Mouse (Mus musculus) midbrain, postnatal 0 days (tissue): ENCODE results near the gene Lrch1. TPM values are rescaled to one million over a fixed set of nuclear protein-coding genes. Genes with fewer than 3 reads are reported as not detected.
A peak's percentile ranks its signal among the peaks of the same experiment; 100 is the strongest.

ENCODE experiments used
- ATAC-seq: fragments of 200-750 bp; cut with Nextera tagmentation; 2 replicates; pipeline ENCODE4 v1.8.0; 2017; ENCODE audit warnings: moderate number of reproducible peaks, mild to moderate bottlenecking, moderate TSS enrichment, moderate library complexity; ENCODE audit not compliant: low FRiP score
- DNase-seq: peaks from one replicate; pipeline ENCODE4 v3.0.0-alpha.2; 2015; ENCODE audit warnings: low spot score
- H3K27ac ChIP-seq: fragments of 300-500 bp; sonication (generic); 2 replicates; pipeline ENCODE4 v1.5.1; 2014; ENCODE audit warnings: low read depth, mild to moderate bottlenecking, low read length, mixed read lengths
- H3K27me3 ChIP-seq: fragments of 300-500 bp; sonication (generic); 2 replicates; pipeline ENCODE4 v1.6.1; 2014; ENCODE audit warnings: low read length, control low read depth, mixed read lengths; ENCODE audit not compliant: insufficient read depth
- H3K36me3 ChIP-seq: fragments of 300-500 bp; sonication (generic); 2 replicates; pipeline ENCODE4 v1.6.1; 2014; ENCODE audit warnings: low read length, control low read depth, mixed read lengths; ENCODE audit not compliant: insufficient read depth
- H3K4me1 ChIP-seq: fragments of 300-500 bp; sonication (generic); 2 replicates; pipeline ENCODE4 v1.6.1; 2014; ENCODE audit warnings: mild to moderate bottlenecking, control low read depth, antibody characterized with exemption, low read length, mixed read lengths; ENCODE audit not compliant: insufficient read depth
- H3K4me2 ChIP-seq: fragments of 300-500 bp; sonication (generic); 2 replicates; pipeline ENCODE4 v1.6.1; 2014; ENCODE audit warnings: low read depth, mild to moderate bottlenecking, low read length, mixed read lengths; ENCODE audit not compliant: poor library complexity, severe bottlenecking
- H3K4me3 ChIP-seq: fragments of 300-500 bp; sonication (generic); 2 replicates; pipeline ENCODE4 v1.5.1; 2014; ENCODE audit warnings: low read depth, mild to moderate bottlenecking, low read length, moderate library complexity
- H3K9ac ChIP-seq: fragments of 300-500 bp; sonication (generic); replicated peaks from 2 replicates; pipeline ENCODE4 v1.6.1; 2014; ENCODE audit warnings: mild to moderate bottlenecking, low read length, moderate library complexity, mixed read lengths; ENCODE audit not compliant: poor library complexity, severe bottlenecking
- H3K9me3 ChIP-seq: fragments of 300-500 bp; sonication (generic); 2 replicates; pipeline ENCODE4 v1.6.1; 2016; ENCODE audit warnings: low read length, control low read depth
- CTCF ChIP-seq: IDR thresholded peaks from 2 replicates; pipeline ENCODE4 v1.5.1; 2016; ENCODE audit warnings: antibody characterized with exemption, mild to moderate bottlenecking
- WGBS: fragments of 180-500 bp; shearing (Covaris S2); extraction: QIAGEN DNeasy Blood & Tissue Kit; methylation state at CpG from one replicate; pipeline ENCODE4 v1.1.7; 2014; 5-methylcytosine and 5-hydroxymethylcytosine counted together
- polyA plus RNA-seq: library from polyadenylated mRNA; unstranded; fragments of >200 nt; fragmentation: Nextera tagmentation; extraction: Ambion mirVana; gene quantifications from 2 replicates; pipeline ENCODE4 v1.2.1, GENCODE M21; 2015
- total RNA-seq: library from RNA; depleted of rRNA; stranded (reverse); fragments of >200 nt; gene quantifications from 2 replicates; pipeline ENCODE4 v1.2.3, GENCODE M21; 2014

Gene Lrch1
- total and polyA plus RNA-seq, 2 experiments from 2014 or later: 15.7 to 21.7 TPM

DNA sequence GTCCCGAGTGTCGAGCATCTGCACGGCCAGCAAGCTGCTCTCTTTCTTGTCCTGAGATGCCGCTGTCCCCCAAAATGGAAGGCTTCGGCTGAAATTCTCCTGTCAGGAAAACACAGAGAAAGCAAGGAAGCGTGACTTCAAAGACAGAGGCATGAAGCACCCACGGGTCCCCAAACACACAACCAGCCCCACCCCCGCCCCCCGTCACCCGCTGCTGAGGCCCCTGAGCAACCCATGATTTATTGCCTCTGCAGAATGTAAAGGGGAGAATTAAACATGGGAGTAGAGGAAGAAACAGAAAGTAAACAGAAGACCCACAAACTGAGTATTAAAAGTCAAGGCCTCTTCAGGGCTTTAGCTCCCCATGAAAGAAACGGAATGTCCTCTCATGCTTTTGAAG, 136.1 kb downstream of the Lrch1 start:
- Histone ChIP-seq H3K27me3 (no peaks in the 10 kb centered on the region), H3K9ac (no peak overlapping the region), H3K4me1 (no peaks in the 10 kb centered on the region), H3K27ac (no peak overlapping the region), H3K9me3 (no peaks in the 10 kb centered on the region), H3K4me2 (no peak overlapping the region), H3K36me3 (peaks cover 26% of the 10 kb centered on the region), H3K4me3 (no peak overlapping the region)
- TF ChIP-seq CTCF: no peak
- 67% methylated on average over 11 of the region's 11 CpGs for WGBS
- ATAC-seq: no peak
- DNase-seq: no peak

DNA sequence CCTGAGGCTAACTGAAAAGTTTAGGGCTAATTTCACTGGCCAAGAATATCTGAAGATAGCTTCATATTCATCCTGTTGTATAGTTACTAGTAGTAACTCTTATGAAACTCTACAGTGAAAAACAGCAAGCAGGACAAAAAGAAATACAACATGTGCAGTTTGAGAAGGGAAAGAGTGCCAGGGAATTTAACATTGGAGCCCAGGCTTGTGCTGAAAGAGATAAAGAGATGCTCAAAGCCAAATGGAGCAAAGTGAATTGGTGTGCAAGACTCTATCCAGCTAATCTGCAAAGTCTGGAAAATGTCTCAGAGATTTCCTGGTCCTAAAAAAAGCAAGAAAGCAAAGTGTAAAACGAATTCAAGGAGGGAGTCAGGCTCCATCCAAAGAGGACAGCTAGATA, 145.7 kb downstream of the Lrch1 start:
- no peaks in the 10 kb centered on the region for H3K27me3 ChIP-seq
- no peak overlapping the region for H3K4me3 ChIP-seq
- H3K36me3 ChIP-seq: peaks cover 19% of the 10 kb centered on the region
- no peak for TF ChIP-seq CTCF
- WGBS: 83% methylated on average over 1 of the region's 1 CpGs
- no peak overlapping the region for H3K27ac ChIP-seq
- ATAC-seq (no peak), DNase-seq (no peak)
- H3K4me1 ChIP-seq: peaks cover 14% of the 10 kb centered on the region
- H3K9me3 ChIP-seq: no peaks in the 10 kb centered on the region
- H3K4me2 ChIP-seq: no peak overlapping the region
- no peak overlapping the region for H3K9ac ChIP-seq

DNA sequence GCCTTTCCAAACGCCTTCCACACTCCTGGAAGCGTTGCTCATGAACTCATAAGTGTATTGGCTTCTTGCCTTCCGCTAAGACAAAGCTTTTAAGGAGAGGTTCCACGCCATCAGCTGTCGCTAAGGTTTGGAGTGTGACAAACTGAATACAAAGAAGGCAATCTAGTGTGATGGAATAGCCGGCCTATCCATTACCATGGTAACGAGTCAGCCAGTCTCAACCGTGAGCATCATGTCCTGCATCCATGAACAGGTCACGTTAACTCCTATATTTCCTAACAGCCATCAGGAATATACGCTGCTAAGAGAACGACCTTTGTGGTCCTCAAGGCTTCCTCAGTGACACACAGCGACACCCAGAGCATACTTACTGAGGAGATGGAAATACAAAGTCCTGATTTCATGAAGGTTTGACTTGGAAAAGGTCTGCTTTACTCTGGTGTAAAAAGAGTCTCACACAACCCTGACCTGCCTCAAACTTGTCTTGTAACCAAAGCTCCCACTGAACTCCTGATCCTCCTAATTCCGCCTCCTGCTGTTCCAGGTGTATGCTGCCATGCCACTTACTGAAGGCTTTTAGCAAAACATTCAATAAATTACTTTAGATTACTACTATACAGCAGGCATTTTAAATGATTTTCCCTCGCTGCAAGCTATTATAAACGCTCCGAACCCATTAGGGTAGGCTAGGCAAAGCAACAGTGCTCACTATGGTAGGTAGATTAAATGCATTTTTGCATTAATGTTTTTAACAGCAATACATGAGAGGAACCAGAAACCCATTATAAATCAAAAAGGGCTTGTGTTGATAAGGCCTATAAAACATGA, 149.4 kb downstream of the Lrch1 start:
- Histone ChIP-seq H3K36me3 (peaks cover 12% of the 10 kb centered on the region), H3K27me3 (no peaks in the 10 kb centered on the region), H3K9me3 (no peaks in the 10 kb centered on the region), H3K4me1 (peaks cover 14% of the 10 kb centered on the region), H3K27ac (peak overlapping the region; percentile 69), H3K9ac (no peak overlapping the region), H3K4me3 (no peak overlapping the region), H3K4me2 (no peak overlapping the region)
- WGBS: 36% methylated on average over 16 of the region's 16 CpGs
- peak; percentile 89 for ATAC-seq
- peak; percentile 13 for TF ChIP-seq CTCF
- peak; percentile 77 for DNase-seq

DNA sequence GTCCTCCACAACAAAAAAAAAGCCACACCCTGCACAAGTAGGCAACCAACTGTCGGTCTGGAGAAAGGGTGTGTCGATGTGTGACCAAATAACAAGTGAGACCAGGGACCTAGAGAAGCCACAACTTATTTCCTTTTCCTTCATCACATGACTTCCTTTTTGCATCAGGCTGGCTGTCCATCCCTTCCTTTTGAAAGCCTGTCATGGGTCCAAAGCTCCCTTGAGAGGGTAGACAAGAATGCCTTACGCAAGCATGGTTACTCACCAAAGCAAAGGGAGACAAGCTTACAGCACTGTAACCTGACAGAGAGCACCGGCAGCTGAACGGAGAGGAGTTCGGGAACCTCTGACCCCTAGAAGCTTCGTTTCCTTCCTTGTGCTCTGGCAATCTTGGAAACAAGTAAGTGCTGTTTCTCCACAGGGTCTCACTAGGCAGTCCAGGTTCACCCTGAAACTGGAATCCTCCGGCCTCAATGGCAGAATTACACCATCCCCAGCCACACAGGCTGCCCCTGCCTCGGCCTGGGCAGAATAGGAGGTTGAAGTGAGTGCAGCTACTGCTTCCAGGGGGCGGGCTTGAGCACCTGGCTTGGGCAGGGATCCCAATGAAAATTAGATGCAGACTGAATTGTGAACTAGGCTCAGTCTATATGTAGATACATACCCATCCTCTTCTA, 150.2 kb downstream of the Lrch1 start:
- H3K27ac ChIP-seq: peak overlapping the region; percentile 69
- no peak overlapping the region for H3K4me2 ChIP-seq
- TF ChIP-seq CTCF: peak; percentile 45
- H3K4me1 ChIP-seq: peaks cover 14% of the 10 kb centered on the region
- H3K36me3 ChIP-seq: peaks cover 16% of the 10 kb centered on the region
- whole genome bisulfite sequencing: 64% methylated on average over 10 of the region's 10 CpGs
- peak; percentile 64 for ATAC-seq
- H3K4me3 ChIP-seq: no peak overlapping the region
- H3K9ac ChIP-seq: no peak overlapping the region
- no peak for DNase-seq
- H3K9me3 ChIP-seq: no peaks in the 10 kb centered on the region
- H3K27me3 ChIP-seq: no peaks in the 10 kb centered on the region

DNA sequence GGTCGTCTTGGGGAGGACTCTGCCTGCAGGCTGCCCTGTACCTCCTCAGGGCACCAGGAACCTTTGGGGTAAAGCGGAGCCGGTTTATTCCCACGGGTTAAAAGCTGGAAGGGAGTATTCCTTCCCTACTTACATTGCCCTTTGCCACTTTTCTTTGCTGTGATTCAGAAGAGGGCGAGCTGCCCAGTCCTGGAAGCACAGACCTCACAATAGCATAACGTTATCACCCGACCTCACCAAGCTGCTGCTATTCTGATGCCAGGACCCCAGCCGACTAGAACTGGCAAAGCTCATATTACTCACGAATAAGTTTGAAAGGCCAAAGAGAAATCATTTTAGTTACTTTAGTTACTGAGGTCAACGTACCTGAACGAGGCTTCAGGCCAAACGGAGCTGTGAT, 152.7 kb downstream of the Lrch1 start:
- Histone ChIP-seq H3K4me2 (no peak overlapping the region), H3K9ac (no peak overlapping the region), H3K27me3 (no peaks in the 10 kb centered on the region), H3K36me3 (peaks cover 12% of the 10 kb centered on the region; the same call in 1 of the 2 replicates), H3K9me3 (no peaks in the 10 kb centered on the region), H3K27ac (no peak overlapping the region), H3K4me1 (peaks cover 14% of the 10 kb centered on the region), H3K4me3 (no peak overlapping the region)
- no peak for DNase-seq
- 78% methylated on average over 12 of the region's 12 CpGs for WGBS
- no peak for ATAC-seq
- TF ChIP-seq CTCF: no peak

DNA sequence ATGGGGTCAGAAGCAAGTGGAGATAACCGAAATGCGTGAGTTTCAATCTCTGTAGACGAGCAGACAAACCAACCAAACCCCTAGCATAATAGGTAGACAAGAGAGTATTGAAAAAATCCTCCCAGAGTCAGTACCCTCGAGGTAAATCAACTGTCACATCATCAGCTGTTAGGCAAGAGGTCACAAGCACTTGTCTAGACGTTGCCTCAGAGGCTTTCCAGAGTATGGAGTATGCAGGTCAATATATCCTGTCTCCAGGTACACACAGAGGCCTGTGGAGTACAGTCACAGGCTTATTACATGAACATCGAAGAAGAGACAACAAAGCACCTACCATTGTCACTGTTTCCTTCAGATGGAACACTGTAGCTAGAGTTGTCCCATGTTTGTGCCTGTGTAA, 154.9 kb downstream of the Lrch1 start:
- TF ChIP-seq CTCF: no peak
- H3K9me3 ChIP-seq: no peaks in the 10 kb centered on the region
- no peak overlapping the region for H3K4me3 ChIP-seq
- H3K4me2 ChIP-seq: no peak overlapping the region
- ATAC-seq (no peak), DNase-seq (no peak)
- no peaks in the 10 kb centered on the region for H3K27me3 ChIP-seq
- 78% methylated on average over 6 of the region's 6 CpGs for WGBS
- H3K36me3 ChIP-seq: peaks cover 12% of the 10 kb centered on the region; the same call in 1 of the 2 replicates
- H3K27ac ChIP-seq: no peak overlapping the region
- H3K4me1 ChIP-seq: peaks cover 4% of the 10 kb centered on the region
- no peak overlapping the region for H3K9ac ChIP-seq
